Mouse (Mus musculus): ENCODE results near the gene Nhsl1. TPM values are rescaled to one million over a fixed set of nuclear protein-coding genes. Genes with fewer than 3 reads are reported as not detected.
"Not testable (repeated sequence)": the region's sequence is repeated elsewhere in the genome, so short reads cannot be mapped to it uniquely, and the experiment has no call there.

Nhsl1 gene
- polyA plus RNA-seq, 1 experiment: 1.6 TPM

DNA sequence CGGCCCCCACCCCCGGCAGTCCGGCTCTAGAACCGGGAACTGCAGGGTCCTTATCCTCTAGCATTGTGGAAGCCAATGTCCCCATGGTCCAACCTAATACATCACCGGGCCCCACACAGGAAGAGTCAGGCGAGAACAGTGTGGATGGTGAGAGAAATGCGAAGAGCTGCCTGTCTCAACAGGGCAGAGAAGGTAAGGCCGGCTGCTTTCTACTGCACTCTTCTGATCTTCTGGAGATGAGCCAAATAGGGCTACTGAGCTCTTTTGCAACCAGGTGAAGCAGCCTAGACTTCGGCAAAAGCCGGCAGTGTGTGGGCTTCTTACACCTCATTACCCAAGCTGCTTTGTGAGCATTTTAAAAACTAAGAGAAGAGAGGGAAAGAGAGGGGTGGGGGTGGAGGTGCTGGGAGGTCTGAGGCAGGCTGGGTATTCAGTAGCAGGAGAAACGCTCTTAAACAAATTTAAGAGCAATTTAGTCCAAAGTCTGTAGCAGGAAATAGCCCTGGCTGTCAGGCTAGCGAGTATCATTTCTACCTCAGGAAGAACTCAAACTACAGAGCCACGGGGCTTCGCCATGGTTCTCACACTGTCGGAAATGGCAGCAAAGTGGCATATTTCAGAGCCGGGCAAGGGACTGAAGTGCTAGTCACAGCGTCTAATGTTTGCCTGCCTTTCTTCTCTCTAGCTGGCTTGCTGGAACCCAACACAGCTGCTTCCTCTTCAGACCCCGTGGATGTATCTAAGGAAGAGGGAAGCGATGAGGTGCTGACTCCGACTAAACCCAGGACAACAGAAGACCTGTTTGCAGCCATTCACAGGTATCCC, 208.3 kb downstream of the Nhsl1 start:
- Histone ChIP-seq H3K4me3 (ENCODE audit: insufficient read depth, low read depth, low read length) (no peak overlapping the region), H3K27ac (replicated peaks; ENCODE audit: low read depth, low read length) (no peak overlapping the region), H3K4me1 (ENCODE audit: control insufficient read depth, insufficient read depth, insufficient read length, low read length) (no peaks in the 10 kb centered on the region)

DNA sequence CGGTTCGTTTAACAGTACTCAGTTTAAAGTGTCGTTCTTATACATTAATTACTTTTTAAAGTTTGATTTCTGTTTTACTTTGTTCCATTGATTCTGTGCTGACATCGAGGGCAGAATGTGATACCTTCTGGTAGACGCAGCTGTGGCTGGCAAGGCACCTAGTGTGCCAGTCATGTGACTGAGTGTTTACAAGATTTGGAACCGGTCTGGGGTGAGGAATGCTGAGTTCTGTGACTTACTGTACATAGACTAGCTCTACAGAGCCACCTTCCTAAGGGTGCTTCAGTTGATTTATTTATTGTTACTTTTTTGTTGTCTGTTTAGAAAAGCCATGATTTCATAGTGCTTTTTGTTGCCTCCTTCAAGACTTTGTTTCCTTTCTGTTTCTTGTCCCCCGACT, 209.0 kb downstream of the Nhsl1 start:
- no peaks in the 10 kb centered on the region for H3K4me1 ChIP-seq (ENCODE audit: control insufficient read depth, insufficient read depth, insufficient read length, low read length)
- no peak overlapping the region for H3K4me3 ChIP-seq (ENCODE audit: insufficient read depth, low read depth, low read length)
- no peak overlapping the region for H3K27ac ChIP-seq (replicated peaks; ENCODE audit: low read depth, low read length)

DNA sequence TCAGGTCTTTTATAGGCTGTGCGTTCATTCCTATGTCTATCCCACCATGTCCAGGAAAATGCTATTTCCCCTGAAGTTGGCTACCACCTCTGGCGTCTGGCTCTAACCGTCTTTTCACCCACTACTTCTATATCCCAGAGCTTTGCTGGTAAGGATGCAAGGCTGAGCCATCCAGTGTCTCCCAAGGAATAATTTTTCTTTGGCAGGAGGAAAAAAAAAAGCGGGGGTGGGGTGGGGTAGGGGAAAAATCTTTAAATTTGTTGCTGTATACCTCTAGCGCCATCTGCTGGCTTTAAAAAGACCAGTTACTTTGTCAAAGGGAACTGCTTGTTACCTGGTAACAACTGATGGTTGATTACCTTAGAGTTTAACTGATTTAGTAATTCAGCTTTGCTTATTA, 209.7 kb downstream of the Nhsl1 start:
- Histone ChIP-seq H3K27ac (replicated peaks; ENCODE audit: low read depth, low read length) (no peak overlapping the region), H3K4me3 (ENCODE audit: insufficient read depth, low read depth, low read length) (no peak overlapping the region), H3K4me1 (ENCODE audit: control insufficient read depth, insufficient read depth, insufficient read length, low read length) (no peaks in the 10 kb centered on the region)

DNA sequence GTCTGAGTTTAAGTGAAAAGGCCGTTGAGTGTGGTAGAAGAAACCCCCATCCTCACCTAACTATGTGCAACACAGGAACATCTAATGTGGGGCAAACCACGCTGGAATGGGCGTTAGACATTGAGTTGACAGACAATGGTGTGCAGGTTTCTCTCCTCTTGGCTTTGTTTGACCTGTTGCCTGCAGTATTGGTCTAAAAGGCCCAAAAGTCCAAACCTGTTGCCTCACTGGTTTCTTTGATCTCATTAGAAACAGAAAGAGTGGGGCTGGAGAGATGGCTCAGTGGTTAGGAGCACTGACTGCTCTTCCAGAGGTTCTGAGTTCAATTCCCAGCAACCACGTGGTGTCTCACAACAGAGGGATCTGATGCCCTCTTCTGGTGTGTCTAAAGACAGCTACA, 210.4 kb downstream of the Nhsl1 start:
- Histone ChIP-seq H3K4me3 (ENCODE audit: insufficient read depth, low read depth, low read length) (no peak overlapping the region), H3K27ac (replicated peaks; ENCODE audit: low read depth, low read length) (no peak overlapping the region), H3K4me1 (ENCODE audit: control insufficient read depth, insufficient read depth, insufficient read length, low read length) (no peaks in the 10 kb centered on the region)

DNA sequence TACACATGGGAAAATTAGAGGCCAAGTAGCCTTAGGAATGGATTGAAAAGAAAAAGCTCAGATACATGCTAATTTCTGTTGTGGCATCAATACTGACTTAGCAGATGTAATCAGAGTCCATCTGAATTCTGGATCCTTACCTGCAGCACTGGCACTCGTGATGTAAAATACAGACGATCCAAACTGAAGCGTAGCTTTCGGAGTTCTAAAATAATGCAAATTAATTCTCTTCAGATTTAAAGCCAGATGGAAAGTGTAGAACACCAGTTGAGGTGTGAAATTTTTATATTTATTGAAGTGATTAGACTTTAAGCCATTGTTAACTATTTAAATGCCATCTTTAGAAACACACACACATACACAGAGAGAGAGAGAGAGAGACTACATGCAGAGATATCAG, 211.4 kb downstream of the Nhsl1 start:
- H3K27ac ChIP-seq (replicated peaks; ENCODE audit: low read depth, low read length): no peak overlapping the region
- no peaks in the 10 kb centered on the region for H3K4me1 ChIP-seq (ENCODE audit: control insufficient read depth, insufficient read depth, insufficient read length, low read length)
- no peak overlapping the region for H3K4me3 ChIP-seq (ENCODE audit: insufficient read depth, low read depth, low read length)

DNA sequence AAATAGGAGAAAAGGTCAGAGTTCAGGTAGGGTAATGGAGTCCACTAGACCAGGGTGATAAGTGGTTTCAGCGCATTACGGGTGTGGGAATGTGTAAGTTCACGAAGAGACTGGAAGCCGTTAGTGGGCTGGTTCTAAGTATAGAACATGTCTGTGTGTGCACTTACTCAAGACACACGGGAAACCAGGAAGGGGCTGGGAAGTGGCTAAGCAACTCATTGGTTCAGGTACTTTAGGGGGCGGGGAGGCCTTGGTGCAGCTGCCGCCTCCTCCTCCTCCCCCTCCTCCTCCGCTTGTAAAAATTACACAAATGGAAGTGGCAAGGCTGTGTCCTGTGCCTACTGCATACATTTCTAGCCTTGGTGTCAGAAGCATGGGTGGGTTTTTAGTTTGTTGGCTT, 213.5 kb downstream of the Nhsl1 start:
- no peak overlapping the region for H3K4me3 ChIP-seq (ENCODE audit: insufficient read depth, low read depth, low read length)

DNA sequence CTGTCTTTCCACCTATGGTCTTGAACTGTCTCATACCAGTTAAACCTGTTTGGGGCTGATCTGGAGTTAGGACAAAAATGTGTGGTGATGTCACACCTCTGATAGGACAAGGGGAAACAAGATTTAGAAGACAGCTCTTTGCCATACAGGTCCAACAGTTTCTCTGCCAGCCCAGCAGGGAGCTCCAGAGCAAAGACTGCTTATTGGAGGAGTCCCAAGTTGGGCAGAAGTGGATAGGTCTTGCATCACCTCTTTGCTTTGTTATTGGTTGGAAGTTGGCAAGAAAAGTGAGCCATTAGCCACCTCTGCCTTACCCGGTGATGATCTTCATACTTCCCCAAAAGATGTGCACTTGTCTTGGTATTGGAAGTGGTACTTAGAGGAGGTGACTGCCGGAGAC, 218.1 kb downstream of the Nhsl1 start:
- Histone ChIP-seq H3K4me1 (ENCODE audit: control insufficient read depth, insufficient read depth, insufficient read length, low read length) (no peaks in the 10 kb centered on the region), H3K27ac (replicated peaks; ENCODE audit: low read depth, low read length) (peak overlapping the region; percentile 10; the same call in 1 of the 2 replicates), H3K4me3 (ENCODE audit: insufficient read depth, low read depth, low read length) (no peak overlapping the region)

More for the DNA sequence above, 213.5 kb downstream of the Nhsl1 start:
- Histone ChIP-seq H3K27ac (replicated peaks; ENCODE audit: low read depth, low read length) (no peak overlapping the region), H3K4me1 (ENCODE audit: control insufficient read depth, insufficient read depth, insufficient read length, low read length) (no peaks in the 10 kb centered on the region)

DNA sequence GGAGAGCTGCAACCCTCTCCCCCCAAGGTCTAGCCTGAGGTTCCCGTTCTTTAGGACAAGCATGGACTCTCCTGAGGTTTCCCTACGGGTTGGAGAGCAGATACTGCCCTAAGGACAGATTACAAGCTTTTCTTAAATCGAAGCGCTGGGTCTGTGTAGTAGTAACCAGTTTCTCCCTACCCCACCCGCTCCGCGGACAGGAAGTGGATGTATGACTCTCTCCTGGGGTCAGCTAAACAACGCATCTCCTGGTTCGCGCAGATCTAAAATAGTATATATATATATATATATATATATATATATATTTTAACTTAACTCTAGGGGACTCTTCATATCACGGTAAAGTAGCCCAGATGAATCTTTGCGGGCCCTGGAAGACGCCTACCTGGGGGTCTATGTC, 226.5 kb downstream of the Nhsl1 start:
- peak overlapping the region; percentile 78 for H3K4me3 ChIP-seq (ENCODE audit: insufficient read depth, low read depth, low read length)
- H3K4me1 ChIP-seq (ENCODE audit: control insufficient read depth, insufficient read depth, insufficient read length, low read length): 0 out of 2 replicates have a peak, but pooled peaks cover 2% of the 10 kb centered on the region
- H3K27ac ChIP-seq (replicated peaks; ENCODE audit: low read depth, low read length): no peak overlapping the region

DNA sequence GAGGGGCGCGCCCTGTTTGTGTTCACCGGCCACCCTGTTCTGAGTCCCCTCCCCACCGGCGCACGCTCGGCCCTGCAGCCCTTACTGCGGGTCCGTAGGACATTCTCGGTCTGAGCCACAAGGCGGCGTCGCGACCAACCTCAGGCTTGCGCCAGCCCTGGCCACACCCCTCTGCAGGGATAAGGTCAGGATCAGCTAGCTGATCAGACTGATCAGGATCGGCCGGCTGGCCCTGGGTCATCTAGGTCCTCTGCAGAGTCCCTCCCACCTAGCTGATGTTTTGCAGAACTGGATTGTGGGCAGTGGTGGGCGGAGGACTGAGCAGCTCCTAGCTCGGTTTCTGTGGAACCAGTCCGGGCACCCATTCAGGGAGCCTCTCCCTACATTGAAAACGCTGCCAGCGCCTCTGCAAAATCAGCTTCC, 227.0 kb downstream of the Nhsl1 start, which contains the start of gene Hebp2:
TSS of gene Hebp2 (minus strand) at position 264 of the 423 bp plus-strand sequence.
- 0 out of 2 replicates have a peak, but pooled peaks cover 2% of the 10 kb centered on the region for H3K4me1 ChIP-seq (ENCODE audit: control insufficient read depth, insufficient read depth, insufficient read length, low read length)
- H3K4me3 ChIP-seq (ENCODE audit: insufficient read depth, low read depth, low read length): peak within 1 kb of the TSS; percentile 78
- H3K27ac ChIP-seq (replicated peaks; ENCODE audit: low read depth, low read length): no peak within 1 kb of the TSS

DNA sequence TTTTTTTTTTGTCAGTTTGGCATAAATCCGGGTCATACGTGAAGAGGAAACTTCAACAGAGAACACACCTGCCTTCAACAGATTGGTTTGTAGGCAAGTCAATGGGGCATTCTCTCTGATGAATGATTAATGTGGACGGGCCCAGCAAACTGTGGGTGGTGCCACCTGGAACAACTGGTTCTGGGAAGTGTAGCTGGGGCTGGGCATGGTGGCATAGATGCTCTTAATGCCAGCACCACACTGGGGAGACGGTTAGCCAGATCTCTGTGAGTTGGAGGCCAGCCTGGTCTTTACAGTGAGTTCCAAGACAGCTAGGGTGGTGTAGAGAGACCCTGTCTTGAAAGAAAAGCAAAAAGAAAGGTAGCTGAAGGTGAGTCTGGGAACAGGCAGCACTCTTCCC, 228.6 kb downstream of the Nhsl1 start:
- Histone ChIP-seq H3K4me1 (ENCODE audit: control insufficient read depth, insufficient read depth, insufficient read length, low read length) (0 out of 2 replicates have a peak, but pooled peaks cover 2% of the 10 kb centered on the region), H3K4me3 (ENCODE audit: insufficient read depth, low read depth, low read length) (no peak overlapping the region)

DNA sequence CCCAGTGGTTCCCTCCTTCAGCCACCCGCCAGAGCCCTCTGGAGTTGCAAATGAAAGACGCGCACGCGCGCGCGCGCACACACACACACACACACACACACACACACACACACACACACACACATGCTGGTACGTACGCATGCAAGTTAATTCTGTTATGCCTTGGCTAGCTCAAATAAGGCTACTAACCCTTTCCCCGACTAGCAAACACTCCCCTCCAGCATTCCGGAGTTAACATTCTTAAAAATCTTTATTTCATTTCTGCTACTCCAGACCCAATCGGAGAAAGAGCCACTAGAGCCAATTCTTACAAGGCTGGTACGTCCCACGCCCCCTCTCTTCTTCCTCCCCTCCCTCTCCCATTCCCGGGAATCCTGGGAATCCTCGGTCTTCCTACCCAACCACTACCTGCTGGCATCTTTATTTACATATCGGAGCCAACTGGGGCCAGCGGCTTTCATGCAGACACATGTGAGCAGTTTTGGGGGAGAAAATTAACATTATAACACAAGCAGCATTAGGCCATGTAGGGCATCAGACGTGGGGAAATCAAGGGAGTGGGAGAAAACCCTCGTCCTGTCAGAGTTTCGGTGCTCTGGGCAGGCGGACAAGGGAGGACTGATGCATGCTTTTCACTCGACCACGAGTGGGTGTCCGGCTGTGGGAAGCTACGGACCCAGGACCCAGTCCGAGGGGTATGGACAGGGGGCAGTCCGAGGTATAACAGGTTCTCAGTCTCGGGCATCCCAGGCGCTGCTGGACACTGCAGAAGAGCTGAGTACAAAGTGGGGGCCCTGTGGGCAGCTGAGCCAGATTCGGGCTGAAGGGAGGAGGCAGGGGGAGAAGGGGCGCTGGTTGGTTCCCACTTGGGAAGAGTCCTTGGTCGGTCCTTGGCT, 230.8 kb downstream of the Nhsl1 start:
- 0 out of 2 replicates have a peak, but pooled peaks cover 2% of the 10 kb centered on the region for H3K4me1 ChIP-seq (ENCODE audit: control insufficient read depth, insufficient read depth, insufficient read length, low read length)
- peak overlapping the region; percentile 24; the same call in 1 of the 2 replicates for H3K4me3 ChIP-seq (ENCODE audit: insufficient read depth, low read depth, low read length)
- H3K27ac ChIP-seq (replicated peaks; ENCODE audit: low read depth, low read length): no peak overlapping the region

More for the DNA sequence above, 228.6 kb downstream of the Nhsl1 start:
- H3K27ac ChIP-seq (replicated peaks; ENCODE audit: low read depth, low read length): no peak overlapping the region

DNA sequence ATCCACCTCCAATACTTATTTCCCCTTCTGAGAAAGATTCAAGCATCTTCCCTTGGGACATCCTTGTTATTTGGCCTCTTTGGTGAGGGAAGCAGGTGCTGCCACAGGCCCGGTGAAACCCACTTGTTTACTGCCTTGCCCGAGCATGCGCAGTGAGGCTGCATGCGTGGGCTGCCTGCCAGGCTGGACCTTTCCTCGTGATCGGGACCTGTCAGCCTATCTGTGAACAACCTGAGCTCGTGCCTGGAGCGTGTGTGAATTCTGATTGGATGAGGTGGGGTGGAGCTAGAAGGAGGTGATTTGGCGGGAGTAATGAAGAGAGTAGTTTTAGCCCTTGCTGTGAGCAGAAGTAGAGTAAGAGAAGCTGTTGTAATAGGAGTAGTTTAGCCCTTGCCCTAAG, 240.3 kb downstream of the Nhsl1 start:
- H3K4me3 ChIP-seq (ENCODE audit: insufficient read depth, low read depth, low read length): not testable (repeated sequence)

DNA sequence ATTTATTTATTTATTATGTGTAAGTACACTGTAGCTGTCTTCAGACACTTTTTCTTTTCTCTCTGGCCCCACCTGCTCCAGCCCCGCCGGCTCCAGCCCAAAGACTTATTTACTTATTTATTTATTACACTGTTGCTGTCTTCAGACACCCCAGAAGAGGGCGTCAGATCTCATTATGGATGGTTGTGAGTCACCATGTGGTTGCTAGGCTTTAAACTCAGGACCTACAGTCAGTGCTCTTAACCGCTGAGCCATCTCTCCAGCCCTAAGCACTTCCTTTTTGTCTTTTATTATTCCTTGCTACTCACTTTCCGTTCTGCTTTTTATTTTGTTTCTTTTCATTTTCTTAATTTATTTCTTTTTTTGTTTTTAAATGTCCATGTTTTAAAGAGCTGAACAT, 242.7 kb downstream of the Nhsl1 start:
- H3K27ac ChIP-seq (replicated peaks; ENCODE audit: low read depth, low read length): no peak overlapping the region
- H3K4me3 ChIP-seq (ENCODE audit: insufficient read depth, low read depth, low read length): no peak overlapping the region
- H3K4me1 ChIP-seq (ENCODE audit: control insufficient read depth, insufficient read depth, insufficient read length, low read length): no peaks in the 10 kb centered on the region

More for the DNA sequence above, 240.3 kb downstream of the Nhsl1 start:
- not testable (repeated sequence) for H3K27ac ChIP-seq (replicated peaks; ENCODE audit: low read depth, low read length); H3K4me1 ChIP-seq (ENCODE audit: control insufficient read depth, insufficient read depth, insufficient read length, low read length)

DNA sequence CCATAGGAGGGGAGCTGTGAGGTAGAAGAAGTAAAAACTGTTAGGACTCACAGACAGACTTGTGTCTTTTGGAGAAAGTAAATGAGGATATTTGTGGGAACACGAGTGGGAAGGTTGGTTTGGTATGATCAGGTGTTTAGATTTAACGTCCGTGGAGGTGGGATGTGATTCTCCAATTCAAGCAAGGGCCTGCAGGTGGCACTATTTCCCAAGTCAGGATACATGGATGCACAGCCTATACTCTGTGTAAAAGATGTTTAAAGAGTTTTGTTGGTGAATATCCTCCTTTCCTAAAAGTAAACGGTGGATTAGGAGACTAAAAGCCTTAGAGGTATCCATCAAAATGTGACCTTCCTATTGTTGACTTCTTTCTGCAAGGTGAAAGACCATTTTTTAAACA, 244.2 kb downstream of the Nhsl1 start:
- no peak overlapping the region for H3K4me3 ChIP-seq (ENCODE audit: insufficient read depth, low read depth, low read length)
- H3K27ac ChIP-seq (replicated peaks; ENCODE audit: low read depth, low read length): no peak overlapping the region
- no peaks in the 10 kb centered on the region for H3K4me1 ChIP-seq (ENCODE audit: control insufficient read depth, insufficient read depth, insufficient read length, low read length)

DNA sequence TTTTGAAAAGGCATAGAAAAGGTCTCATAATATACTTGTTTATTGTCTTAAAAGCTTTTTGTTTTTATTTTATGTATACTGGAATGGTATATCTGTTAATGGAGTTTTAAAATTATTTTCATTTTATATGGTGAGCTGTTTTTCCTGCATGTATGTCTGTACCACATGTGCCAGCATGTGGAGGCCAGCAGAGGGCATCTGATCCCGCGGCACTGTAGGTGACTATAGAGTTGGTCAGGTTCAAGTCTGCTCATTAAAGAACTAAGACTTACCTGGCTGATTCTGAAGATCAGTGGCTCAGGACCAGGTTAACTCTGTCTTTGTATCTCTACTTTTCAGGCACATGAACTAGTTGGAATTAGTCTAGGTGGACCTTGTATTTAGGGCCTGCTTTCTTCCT, 253.8 kb downstream of the Nhsl1 start:
- no peak overlapping the region for H3K27ac ChIP-seq (replicated peaks; ENCODE audit: low read depth, low read length)
- no peak overlapping the region for H3K4me3 ChIP-seq (ENCODE audit: insufficient read depth, low read depth, low read length)
- no peaks in the 10 kb centered on the region for H3K4me1 ChIP-seq (ENCODE audit: control insufficient read depth, insufficient read depth, insufficient read length, low read length)
